Mouse (Mus musculus): ENCODE results near the gene Fbxl14.

GRCm38 (mm10) chr6:119487085-119487458 is 7.6 kb downstream of the Fbxl14 start:
- no peak for TF ChIP-seq ZC3H11A (IDR thresholded peaks at IDR 0.05; ENCODE audit: borderline replicate concordance, low read depth, low read length)
- no peak for TF ChIP-seq CHD2 (IDR thresholded peaks at IDR 0.05; ENCODE audit: low read depth, low read length)
